Mouse (Mus musculus): ENCODE data around the gene Mpz.

DNA sequence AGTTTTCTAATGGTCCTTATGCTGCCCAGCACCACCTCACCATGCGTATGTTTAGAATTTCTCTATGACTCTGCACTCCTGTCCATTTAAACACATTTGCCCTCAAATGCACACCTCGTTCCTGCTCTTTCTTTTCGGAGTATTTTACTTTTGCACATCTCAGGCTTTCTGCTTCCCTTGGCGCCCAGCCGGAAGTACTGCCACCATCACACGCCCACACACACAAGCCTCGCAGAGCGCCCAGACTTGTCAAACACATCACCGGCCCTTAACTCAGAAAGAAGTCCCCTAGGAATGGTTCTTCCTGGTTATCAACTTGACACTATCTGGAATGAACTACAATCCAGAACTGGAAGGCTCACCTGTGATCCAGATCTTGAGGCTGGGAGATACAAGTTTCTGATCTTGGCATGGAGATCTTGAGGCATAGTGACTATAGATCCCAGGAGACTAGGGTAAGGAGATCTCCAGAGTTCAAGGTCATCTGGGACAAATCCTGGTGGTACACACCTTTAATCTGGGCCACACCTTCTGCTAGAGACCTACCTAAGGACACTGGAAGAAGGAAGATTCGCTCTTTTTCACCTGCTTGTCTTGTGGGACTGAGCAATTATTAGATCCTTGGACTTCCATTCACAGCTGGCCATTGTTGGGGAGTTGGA is 47.2 kb upstream of the Mpz start:
- no peak for TF ChIP-seq CTCF (IDR thresholded peaks at IDR 0.05; ENCODE audit: insufficient read depth, low read length)
- TF ChIP-seq POLR2A (IDR thresholded peaks at IDR 0.05; ENCODE audit: borderline replicate concordance, extremely low read depth, low read depth, low read length) = no peak
